In the genomic region with DNA sequence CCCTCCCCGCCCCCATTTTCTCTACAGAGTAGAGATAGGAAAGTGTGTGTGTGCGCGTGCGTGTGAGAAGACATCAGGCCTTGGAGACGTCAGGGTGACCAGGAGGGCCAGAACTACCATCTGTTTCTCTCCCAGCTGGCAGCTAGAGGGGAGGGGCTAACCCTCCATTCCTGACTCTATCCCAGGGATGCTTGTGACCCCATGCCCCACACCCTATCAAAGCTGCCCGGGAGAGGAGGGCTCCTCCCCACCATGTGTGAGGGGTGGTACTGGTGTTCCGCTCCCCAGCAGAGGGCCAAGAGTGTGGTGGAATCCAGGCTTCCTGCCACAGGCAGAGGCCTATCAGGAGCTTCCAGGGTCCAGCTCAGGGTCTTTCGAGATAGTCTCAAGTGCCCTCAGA, we compare ENCODE assay signal across 12 mouse cellular contexts. TPM values are rescaled to one million over a fixed set of nuclear protein-coding genes. Genes with fewer than 3 reads are reported as not detected.
DNase-seq lines count a peak whose midpoint lies in the region; ATAC-seq and TF ChIP-seq lines count a peak whose summit lies in the region.
"Had no signal": no experiment of that assay in that cellular context is flagged by ENCODE, and none has a peak within 500 bp of the region (broad histone marks: within the 10 kb centered on the region; RNA-seq: fewer than 3 reads in every experiment).

No protein-coding gene starts in this region.

- H3K36me3 ChIP-seq in forebrain, embryonic 14.5 days (ENCODE audit: control insufficient read depth, insufficient read depth, low read length): no peaks in the 10 kb centered on the region
- H3K36me3 ChIP-seq in forebrain, embryonic 11.5 days (ENCODE audit: control insufficient read depth, insufficient read depth, low read length): no peaks in the 10 kb centered on the region
- H3K36me3 ChIP-seq in midbrain, postnatal 0 days (ENCODE audit: insufficient read depth, low read length): no peaks in the 10 kb centered on the region
- no peaks in the 10 kb centered on the region for H3K36me3 ChIP-seq in midbrain, embryonic 16.5 days (ENCODE audit: control insufficient read depth, insufficient read depth, low read length)
- H3K36me3 ChIP-seq in hindbrain, embryonic 16.5 days (ENCODE audit: control insufficient read depth, insufficient read depth, low read length): no peaks in the 10 kb centered on the region

- H3K9me3 ChIP-seq in forebrain, embryonic 14.5 days (replicated peaks; ENCODE audit: control insufficient read depth, low read length): no peaks in the 10 kb centered on the region
- H3K9me3 ChIP-seq in forebrain, embryonic 11.5 days (ENCODE audit: control insufficient read depth, low read length): no peaks in the 10 kb centered on the region
- H3K9me3 ChIP-seq in midbrain, postnatal 0 days (ENCODE audit: low read length): no peaks in the 10 kb centered on the region
- no peaks in the 10 kb centered on the region for H3K9me3 ChIP-seq in midbrain, embryonic 16.5 days (replicated peaks; ENCODE audit: control insufficient read depth, low read length, poor library complexity, severe bottlenecking)
- H3K9me3 ChIP-seq in hindbrain, embryonic 16.5 days (ENCODE audit: control insufficient read depth, low read length): no peaks in the 10 kb centered on the region
- H3K9me3 ChIP-seq: megakaryocyte, embryonic 14.5 days had no signal

- H3K4me3 ChIP-seq in forebrain, embryonic 14.5 days (ENCODE audit: low read depth, low read length): no peak overlapping the region
- H3K4me3 ChIP-seq in forebrain, embryonic 11.5 days (ENCODE audit: low read depth, low read length): no peak overlapping the region
- H3K4me3 ChIP-seq in midbrain, postnatal 0 days (ENCODE audit: low read depth, low read length): no peak overlapping the region
- H3K4me3 ChIP-seq in midbrain, embryonic 16.5 days (ENCODE audit: low read depth, low read length): no peak overlapping the region
- H3K4me3 ChIP-seq in hindbrain, embryonic 16.5 days (ENCODE audit: low read length): no peak overlapping the region
- H3K4me3 ChIP-seq: megakaryocyte, embryonic 14.5 days had no signal

- no peak for TF ChIP-seq CTCF in midbrain, postnatal 0 days (IDR thresholded peaks at IDR 0.05)

- no peak; the same call in 1 of the 2 replicates for ATAC-seq in forebrain, embryonic 14.5 days
- ATAC-seq in forebrain, embryonic 11.5 days (replicated peaks; ENCODE audit: low FRiP score): no peak
- no peak for ATAC-seq in midbrain, postnatal 0 days (ENCODE audit: low FRiP score)
- ATAC-seq in midbrain, embryonic 16.5 days: no peak
- no peak; the same call in 1 of the 2 replicates for ATAC-seq in hindbrain, embryonic 16.5 days

- H3K4me2 ChIP-seq in forebrain, embryonic 14.5 days (ENCODE audit: low read length): no peak overlapping the region
- no peak overlapping the region for H3K4me2 ChIP-seq in forebrain, embryonic 11.5 days (ENCODE audit: low read depth, low read length, severe bottlenecking)
- no peak overlapping the region for H3K4me2 ChIP-seq in midbrain, postnatal 0 days (ENCODE audit: low read depth, low read length, poor library complexity, severe bottlenecking)
- no peak overlapping the region for H3K4me2 ChIP-seq in midbrain, embryonic 16.5 days (ENCODE audit: low read length)
- peak overlapping the region; percentile 5 for H3K4me2 ChIP-seq in hindbrain, embryonic 16.5 days (ENCODE audit: low read length)

- DNase-seq in forebrain, embryonic 14.5 days (ENCODE audit: low spot score): peak; percentile 15
- no peak for DNase-seq in forebrain, embryonic 11.5 days (ENCODE audit: low spot score)
- DNase-seq in midbrain, postnatal 0 days (ENCODE audit: low spot score): peak; percentile 28
- no peak for DNase-seq in testis, postnatal 10 days (ENCODE audit: low spot score)
- no peak for DNase-seq in urinary bladder, postnatal 10 days (ENCODE audit: low spot score)
- no peak for DNase-seq in spleen, postnatal 36 days (ENCODE audit: low spot score in 2 of 2)
- DNase-seq: cerebellum, adult 8-10 months had no signal

- WGBS in forebrain, embryonic 14.5 days: 63% methylated on average over 8 of the region's 8 CpGs
- WGBS in forebrain, embryonic 11.5 days: 61% methylated on average over 8 of the region's 8 CpGs
- 56% methylated on average over 8 of the region's 8 CpGs for WGBS in midbrain, postnatal 0 days
- 49% methylated on average over 8 of the region's 8 CpGs for WGBS in midbrain, embryonic 16.5 days
- 36% methylated on average over 8 of the region's 8 CpGs for WGBS in hindbrain, embryonic 16.5 days

- no peak overlapping the region for H3K27ac ChIP-seq in forebrain, embryonic 14.5 days (ENCODE audit: low read depth, low read length)
- no peak overlapping the region for H3K27ac ChIP-seq in forebrain, embryonic 11.5 days (ENCODE audit: low read depth, low read length)
- no peak overlapping the region for H3K27ac ChIP-seq in midbrain, postnatal 0 days (ENCODE audit: low read depth, low read length)
- H3K27ac ChIP-seq in midbrain, embryonic 16.5 days (ENCODE audit: low read length): no peak overlapping the region
- no peak overlapping the region for H3K27ac ChIP-seq in hindbrain, embryonic 16.5 days (ENCODE audit: low read depth, low read length)

- H3K9ac ChIP-seq in forebrain, embryonic 14.5 days (ENCODE audit: low read length): 0 out of 2 replicates have a peak overlapping the region, but pooled peaks have one; percentile 5
- H3K9ac ChIP-seq in forebrain, embryonic 11.5 days (ENCODE audit: low read length): no peak overlapping the region
- H3K9ac ChIP-seq in midbrain, postnatal 0 days (replicated peaks; ENCODE audit: low read length, poor library complexity, severe bottlenecking): no peak overlapping the region
- H3K9ac ChIP-seq in midbrain, embryonic 16.5 days (ENCODE audit: low read depth, low read length): no peak overlapping the region
- H3K9ac ChIP-seq in hindbrain, embryonic 16.5 days (ENCODE audit: low read depth, low read length): no peak overlapping the region

- H3K27me3 ChIP-seq in forebrain, embryonic 14.5 days (replicated peaks; ENCODE audit: control insufficient read depth, insufficient read depth, low read length): peaks cover 33% of the 10 kb centered on the region
- H3K27me3 ChIP-seq in forebrain, embryonic 11.5 days (ENCODE audit: control insufficient read depth, insufficient read depth, low read length): peaks cover 39% of the 10 kb centered on the region
- peaks cover 35% of the 10 kb centered on the region for H3K27me3 ChIP-seq in midbrain, postnatal 0 days (ENCODE audit: insufficient read depth, low read length)
- peaks cover 33% of the 10 kb centered on the region for H3K27me3 ChIP-seq in midbrain, embryonic 16.5 days (ENCODE audit: control insufficient read depth, insufficient read depth, low read depth, low read length)
- peaks cover 31% of the 10 kb centered on the region for H3K27me3 ChIP-seq in hindbrain, embryonic 16.5 days (replicated peaks; ENCODE audit: control insufficient read depth, insufficient read depth, low read length)

- 0 out of 2 replicates have a peak, but pooled peaks cover 2% of the 10 kb centered on the region for H3K4me1 ChIP-seq in forebrain, embryonic 14.5 days (ENCODE audit: control insufficient read depth, insufficient read depth, low read length)
- H3K4me1 ChIP-seq in forebrain, embryonic 11.5 days (replicated peaks; ENCODE audit: control insufficient read depth, insufficient read depth, low read length): peaks cover 15% of the 10 kb centered on the region; the same call in 1 of the 2 replicates
- H3K4me1 ChIP-seq in midbrain, postnatal 0 days (ENCODE audit: insufficient read depth, low read length): no peaks in the 10 kb centered on the region
- no peaks in the 10 kb centered on the region; the same call in 1 of the 2 replicates for H3K4me1 ChIP-seq in midbrain, embryonic 16.5 days (ENCODE audit: control insufficient read depth, insufficient read depth, low read length)
- H3K4me1 ChIP-seq in hindbrain, embryonic 16.5 days (ENCODE audit: control insufficient read depth, insufficient read depth, low read depth, low read length): no peaks in the 10 kb centered on the region

RNA-seq across cellular contexts. Expression of a gene that starts 1.7 kb away (rescaled TPM):
- 0.89 and 1.9 TPM in 2 replicates for polyA plus RNA-seq in forebrain, embryonic 14.5 days (2014; fragmentation: Nextera tagmentation; extraction: Ambion mirVana)
- 1.3 and 1.4 TPM in 2 replicates for polyA plus RNA-seq in forebrain, embryonic 11.5 days (2014; fragmentation: Nextera tagmentation; extraction: Ambion mirVana)
- total RNA-seq in midbrain, postnatal 0 days (2014; rRNA removed): 19.2 and 21.1 TPM in 2 replicates
- 6.8 and 8.9 TPM in 2 replicates for polyA plus RNA-seq in midbrain, postnatal 0 days (2015; fragmentation: Nextera tagmentation; extraction: Ambion mirVana)
- polyA plus RNA-seq in midbrain, embryonic 16.5 days (2015; fragmentation: Nextera tagmentation; extraction: Ambion mirVana): 3.0 and 3.8 TPM in 2 replicates
- 9.0 and 9.5 TPM in 2 replicates for polyA plus RNA-seq in hindbrain, embryonic 16.5 days (2015; fragmentation: Nextera tagmentation; extraction: Ambion mirVana)
- total RNA-seq: hematopoietic stem cell, adult 5-6 weeks had no signal
- polyA plus RNA-seq: C2C12 had no signal

RNA-seq across cellular contexts. Expression of a gene that starts 25.7 kb away (rescaled TPM):
- 14.8 and 17.1 TPM in 2 replicates for polyA plus RNA-seq in forebrain, embryonic 14.5 days (2014; fragmentation: Nextera tagmentation; extraction: Ambion mirVana)
- 9.3 and 10.6 TPM in 2 replicates for polyA plus RNA-seq in forebrain, embryonic 11.5 days (2014; fragmentation: Nextera tagmentation; extraction: Ambion mirVana)
- 9.5 and 11.7 TPM in 2 replicates for total RNA-seq in midbrain, postnatal 0 days (2014; rRNA removed)
- polyA plus RNA-seq in midbrain, postnatal 0 days (2015; fragmentation: Nextera tagmentation; extraction: Ambion mirVana): 15.9 and 21.6 TPM in 2 replicates
- 18.8 and 19.1 TPM in 2 replicates for polyA plus RNA-seq in midbrain, embryonic 16.5 days (2015; fragmentation: Nextera tagmentation; extraction: Ambion mirVana)
- 18.0 and 20.2 TPM in 2 replicates for polyA plus RNA-seq in hindbrain, embryonic 16.5 days (2015; fragmentation: Nextera tagmentation; extraction: Ambion mirVana)

RNA-seq across cellular contexts. Expression of a gene that starts 25.9 kb away (rescaled TPM):
- 319 and 356 TPM in 2 replicates for polyA plus RNA-seq in forebrain, embryonic 14.5 days (2014; fragmentation: Nextera tagmentation; extraction: Ambion mirVana)
- 378 and 386 TPM in 2 replicates for polyA plus RNA-seq in forebrain, embryonic 11.5 days (2014; fragmentation: Nextera tagmentation; extraction: Ambion mirVana)
- total RNA-seq in midbrain, postnatal 0 days (2014; rRNA removed): 59.7 and 67.5 TPM in 2 replicates
- 341 and 344 TPM in 2 replicates for polyA plus RNA-seq in midbrain, postnatal 0 days (2015; fragmentation: Nextera tagmentation; extraction: Ambion mirVana)
- polyA plus RNA-seq in midbrain, embryonic 16.5 days (2015; fragmentation: Nextera tagmentation; extraction: Ambion mirVana): 266 and 286 TPM in 2 replicates
- 258 and 285 TPM in 2 replicates for polyA plus RNA-seq in hindbrain, embryonic 16.5 days (2015; fragmentation: Nextera tagmentation; extraction: Ambion mirVana)

RNA-seq across cellular contexts. Expression of a gene that starts 58.0 kb away (rescaled TPM):
- polyA plus RNA-seq in forebrain, embryonic 14.5 days (2014; fragmentation: Nextera tagmentation; extraction: Ambion mirVana): 5.7 and 6.3 TPM in 2 replicates
- 6.3 and 7.6 TPM in 2 replicates for polyA plus RNA-seq in forebrain, embryonic 11.5 days (2014; fragmentation: Nextera tagmentation; extraction: Ambion mirVana)
- total RNA-seq in midbrain, postnatal 0 days (2014; rRNA removed): 33.4 and 35.5 TPM in 2 replicates
- polyA plus RNA-seq in midbrain, postnatal 0 days (2015; fragmentation: Nextera tagmentation; extraction: Ambion mirVana): 8.9 and 10.3 TPM in 2 replicates
- polyA plus RNA-seq in midbrain, embryonic 16.5 days (2015; fragmentation: Nextera tagmentation; extraction: Ambion mirVana): 12.0 and 12.7 TPM in 2 replicates
- polyA plus RNA-seq in hindbrain, embryonic 16.5 days (2015; fragmentation: Nextera tagmentation; extraction: Ambion mirVana): 11.6 and 13.9 TPM in 2 replicates

Comparison
In these comparisons a context has a peak if more than half of its experiments do, and no peak if none do; other contexts are left out.
1. DNase-seq: peak in forebrain, embryonic 14.5 days (single experiment) and midbrain, postnatal 0 days (single experiment); none in forebrain, embryonic 11.5 days (single experiment), testis, postnatal 10 days (single experiment), urinary bladder, postnatal 10 days (single experiment) and spleen, postnatal 36 days (0 of 2).